Mouse (Mus musculus) stomach, postnatal 0 days (tissue): ENCODE results near the gene Rps21. TPM values are rescaled to one million over a fixed set of nuclear protein-coding genes. Genes with fewer than 3 reads are reported as not detected.

Experiments used
- ATAC-seq: fragments of 200-750 bp; cut with Nextera tagmentation; 2 replicates; pipeline ENCODE4 v1.8.0; 2017; ENCODE audit not compliant: low FRiP score, low TSS enrichment
- DNase-seq: peaks from one replicate; pipeline ENCODE4 v3.0.0-alpha.2; 2016; ENCODE audit warnings: low spot score
- H3K27ac ChIP-seq: fragments of 300-500 bp; sonication (generic); replicated peaks from 2 replicates; pipeline ENCODE4 v1.5.1; 2014; ENCODE audit warnings: mild to moderate bottlenecking, control low read depth
- H3K27me3 ChIP-seq: fragments of 300-500 bp; sonication (generic); 2 replicates; pipeline ENCODE4 v1.6.1; 2014; ENCODE audit warnings: low read length; ENCODE audit not compliant: control insufficient read depth, insufficient read depth
- H3K36me3 ChIP-seq: fragments of 300-500 bp; sonication (generic); 2 replicates; pipeline ENCODE4 v1.6.1; 2014; ENCODE audit warnings: low read length, mixed read lengths; ENCODE audit not compliant: control insufficient read depth, insufficient read depth
- H3K4me1 ChIP-seq: fragments of 300-500 bp; sonication (generic); replicated peaks from 2 replicates; pipeline ENCODE4 v1.6.1; 2014; ENCODE audit warnings: antibody characterized with exemption; ENCODE audit not compliant: control insufficient read depth, insufficient read depth
- H3K4me2 ChIP-seq: fragments of 300-500 bp; sonication (generic); replicated peaks from 2 replicates; pipeline ENCODE4 v1.6.1; 2014; ENCODE audit warnings: low read depth, mild to moderate bottlenecking, control low read depth, moderate library complexity
- H3K4me3 ChIP-seq: fragments of 300-500 bp; sonication (generic); 2 replicates; pipeline ENCODE4 v1.5.1; 2014; ENCODE audit warnings: low read depth, low read length, control low read depth
- H3K9ac ChIP-seq: fragments of 300-500 bp; sonication (generic); 2 replicates; pipeline ENCODE4 v1.6.1; 2014; ENCODE audit warnings: mild to moderate bottlenecking, low read length, control low read depth, mixed read lengths
- H3K9me3 ChIP-seq: fragments of 300-500 bp; sonication (generic); 2 replicates; pipeline ENCODE4 v1.6.1; 2016; ENCODE audit warnings: low read length; ENCODE audit not compliant: control insufficient read depth
- CTCF ChIP-seq: IDR thresholded peaks from 2 replicates; pipeline ENCODE4 v1.5.1; 2016; ENCODE audit warnings: antibody characterized with exemption, low read depth, mild to moderate bottlenecking, moderate library complexity
- EP300 ChIP-seq: optimal IDR thresholded peaks from 2 replicates; pipeline ENCODE3; 2016; ENCODE audit warnings: antibody characterized with exemption
- WGBS: fragments of 180-500 bp; shearing (Covaris S2); extraction: QIAGEN DNeasy Blood & Tissue Kit; methylation state at CpG from one replicate; pipeline ENCODE4 v1.1.7; 2014; 5-methylcytosine and 5-hydroxymethylcytosine counted together
- polyA plus RNA-seq: library from polyadenylated mRNA; unstranded; fragments of >200 nt; fragmentation: Nextera tagmentation; extraction: Ambion mirVana; gene quantifications from 2 replicates; pipeline ENCODE4 v1.2.1, GENCODE M21; 2015

Rps21 gene
- polyA plus RNA-seq, 1 experiment from 2014 or later = 680 TPM

DNA sequence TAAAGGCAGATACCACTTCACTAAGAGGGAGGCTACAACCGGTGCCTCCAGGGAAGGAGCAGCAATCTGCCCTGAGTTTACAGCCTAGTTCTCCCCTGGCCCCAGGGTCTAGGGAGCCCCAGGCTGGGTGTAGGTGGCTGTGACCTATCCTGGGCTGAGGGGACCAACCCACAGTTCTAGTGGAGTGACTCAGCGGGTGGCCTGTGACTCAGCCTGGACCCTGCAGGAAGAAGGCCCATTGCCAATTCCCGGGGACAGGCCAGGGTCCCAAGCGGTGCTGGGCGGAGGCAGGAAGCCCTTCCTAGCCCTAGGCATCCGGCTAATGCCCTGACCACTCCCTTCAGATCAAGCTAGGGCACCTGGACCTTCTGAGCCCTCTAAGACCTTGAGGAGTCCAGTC is 41.2 kb upstream of the Rps21 start:
- 0 out of 2 replicates have a peak overlapping the region, but pooled peaks have one; percentile 27 for H3K9ac ChIP-seq
- ATAC-seq (peak; percentile 63), DNase-seq (peak; percentile 65)
- 34% methylated on average over 6 of the region's 6 CpGs for WGBS
- H3K36me3 ChIP-seq = no peaks in the 10 kb centered on the region
- no peak overlapping the region for H3K4me2 ChIP-seq
- no peak overlapping the region for H3K4me3 ChIP-seq
- H3K9me3 ChIP-seq = no peaks in the 10 kb centered on the region
- peak overlapping the region; percentile 77 for H3K27ac ChIP-seq
- no peak for TF ChIP-seq CTCF
- TF ChIP-seq EP300 = no peak
- no peaks in the 10 kb centered on the region for H3K27me3 ChIP-seq
- H3K4me1 ChIP-seq = peaks cover 21% of the 10 kb centered on the region

DNA sequence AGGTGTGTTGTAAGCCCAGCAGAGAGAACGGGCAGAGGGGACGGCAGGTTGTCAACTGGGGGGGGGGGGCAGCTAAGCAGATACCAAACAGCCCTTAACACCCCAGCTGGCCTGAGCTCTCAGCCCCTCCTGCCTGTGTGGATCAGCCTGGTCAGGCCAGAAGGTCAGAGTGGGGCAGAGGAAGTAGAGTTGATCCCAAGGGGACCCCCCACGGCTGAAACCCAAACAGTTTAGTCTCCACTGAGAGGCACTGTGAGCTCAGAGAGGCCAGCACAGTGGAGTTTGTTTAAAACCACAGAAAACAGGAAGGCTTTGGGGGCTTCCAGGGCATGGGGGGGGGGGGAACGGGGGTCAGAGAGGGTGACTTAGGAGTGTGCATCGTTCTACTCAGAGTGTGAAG is 40.3 kb upstream of the Rps21 start:
- no peaks in the 10 kb centered on the region for H3K27me3 ChIP-seq
- no peak overlapping the region for H3K4me3 ChIP-seq
- 0 out of 2 replicates have a peak, but pooled peaks cover 3% of the 10 kb centered on the region for H3K36me3 ChIP-seq
- 40% methylated on average over 5 of the region's 5 CpGs for WGBS
- no peak for TF ChIP-seq EP300
- TF ChIP-seq CTCF = no peak
- ATAC-seq (no peak), DNase-seq (no peak)
- peaks cover 21% of the 10 kb centered on the region for H3K4me1 ChIP-seq
- H3K4me2 ChIP-seq = no peak overlapping the region
- no peaks in the 10 kb centered on the region for H3K9me3 ChIP-seq
- no peak overlapping the region for H3K27ac ChIP-seq
- no peak overlapping the region for H3K9ac ChIP-seq

GRCm38 (mm10) chr2:180217587-180217986 is 39.6 kb upstream of the Rps21 start:
- Histone ChIP-seq H3K36me3 (0 out of 2 replicates have a peak, but pooled peaks cover 3% of the 10 kb centered on the region), H3K27ac (no peak overlapping the region), H3K4me2 (no peak overlapping the region), H3K27me3 (no peaks in the 10 kb centered on the region), H3K9me3 (no peaks in the 10 kb centered on the region), H3K4me1 (peaks cover 25% of the 10 kb centered on the region), H3K9ac (no peak overlapping the region), H3K4me3 (no peak overlapping the region)
- ATAC-seq (no peak), DNase-seq (no peak)
- WGBS = 64% methylated on average over 8 of the region's 8 CpGs
- TF ChIP-seq CTCF (no peak), EP300 (no peak)

GRCm38 (mm10) chr2:180218241-180218640 is 38.9 kb upstream of the Rps21 start:
- H3K4me3 ChIP-seq = no peak overlapping the region
- no peaks in the 10 kb centered on the region for H3K27me3 ChIP-seq
- 0 out of 2 replicates have a peak, but pooled peaks cover 3% of the 10 kb centered on the region for H3K36me3 ChIP-seq
- H3K27ac ChIP-seq = peak overlapping the region; percentile 40; the same call in 1 of the 2 replicates
- WGBS = 63% methylated on average over 3 of the region's 3 CpGs
- H3K9me3 ChIP-seq = no peaks in the 10 kb centered on the region
- no peak overlapping the region for H3K9ac ChIP-seq
- no peak for ATAC-seq
- H3K4me1 ChIP-seq = peaks cover 28% of the 10 kb centered on the region
- DNase-seq = no peak
- H3K4me2 ChIP-seq = no peak overlapping the region
- no peak for TF ChIP-seq EP300
- TF ChIP-seq CTCF = no peak

DNA sequence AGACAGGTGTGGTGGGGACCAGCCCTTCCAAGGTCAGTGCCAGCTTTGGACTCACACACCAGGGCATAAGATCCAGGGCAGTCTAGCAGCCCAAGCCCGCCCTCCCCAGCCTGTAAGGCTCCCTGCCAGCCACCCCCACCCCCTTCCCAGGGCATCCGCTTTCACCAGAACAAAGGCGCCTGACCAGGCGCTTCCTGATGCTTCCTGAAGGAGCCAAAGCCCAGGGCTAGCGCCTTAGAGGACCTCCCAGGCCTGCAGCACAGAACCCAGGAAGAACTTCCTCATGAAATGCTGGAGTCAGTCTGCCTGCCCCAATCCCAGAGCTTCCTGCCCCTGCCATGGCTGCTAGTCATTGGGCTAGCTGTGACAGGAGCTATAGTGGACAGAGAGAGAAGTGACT is 38.5 kb upstream of the Rps21 start:
- Histone ChIP-seq H3K27ac (peak overlapping the region; percentile 40), H3K4me2 (no peak overlapping the region), H3K9me3 (no peaks in the 10 kb centered on the region), H3K4me3 (no peak overlapping the region), H3K9ac (no peak overlapping the region), H3K36me3 (0 out of 2 replicates have a peak, but pooled peaks cover 3% of the 10 kb centered on the region), H3K4me1 (peaks cover 28% of the 10 kb centered on the region), H3K27me3 (no peaks in the 10 kb centered on the region)
- TF ChIP-seq CTCF (no peak), EP300 (no peak)
- WGBS = 34% methylated on average over 5 of the region's 5 CpGs
- ATAC-seq = no peak
- peak; percentile 59 for DNase-seq

- Histone ChIP-seq H3K9me3 (no peaks in the 10 kb centered on the region), H3K27ac (peak overlapping the region; percentile 40), H3K9ac (no peak overlapping the region), H3K27me3 (no peaks in the 10 kb centered on the region), H3K36me3 (0 out of 2 replicates have a peak, but pooled peaks cover 3% of the 10 kb centered on the region), H3K4me1 (peaks cover 27% of the 10 kb centered on the region), H3K4me3 (no peak overlapping the region), H3K4me2 (no peak overlapping the region)
- WGBS = 77% methylated on average over 15 of the region's 15 CpGs
- DNase-seq (peak; percentile 13), ATAC-seq (no peak)
- no peak for TF ChIP-seq EP300
- TF ChIP-seq CTCF = no peak
Observed at GRCm38 (mm10) chr2:180219145-180219943, 37.8 kb upstream of the Rps21 start.
